Mouse (Mus musculus) frontal cortex, adult 2 months (tissue): Measurements from ENCODE around the gene Fen1. TPM values are rescaled to one million over a fixed set of nuclear protein-coding genes. Genes with fewer than 3 reads are reported as not detected.

Experiments
- DNase-seq, 2 experiments: peaks; one replicate each; pipeline ENCODE4 v3.0.0; 2022; ENCODE audit warnings: low spot score in 1 of 2; ENCODE audit errors: extremely low spot score in 1 of 2
- polyA plus RNA-seq: library from polyadenylated mRNA; depleted of rRNA; stranded (reverse); fragments of >200 nt; gene quantifications from 2 replicates; pipeline ENCODE4 v1.2.3, GENCODE M21; 2012; rRNA removed

Fen1 gene
- polyA plus RNA-seq: 11.2 and 13.9 TPM in 2 replicates

GRCm38 (mm10) chr19:10203848-10204615 is at the start of gene Fen1, which contains the start of gene Tmem258:
TSS of gene Fen1 (minus strand) at chr19:10204169.
TSS of gene Tmem258 (plus strand) at chr19:10204014.
- peak; percentile 85 to 94 for DNase-seq

DNA sequence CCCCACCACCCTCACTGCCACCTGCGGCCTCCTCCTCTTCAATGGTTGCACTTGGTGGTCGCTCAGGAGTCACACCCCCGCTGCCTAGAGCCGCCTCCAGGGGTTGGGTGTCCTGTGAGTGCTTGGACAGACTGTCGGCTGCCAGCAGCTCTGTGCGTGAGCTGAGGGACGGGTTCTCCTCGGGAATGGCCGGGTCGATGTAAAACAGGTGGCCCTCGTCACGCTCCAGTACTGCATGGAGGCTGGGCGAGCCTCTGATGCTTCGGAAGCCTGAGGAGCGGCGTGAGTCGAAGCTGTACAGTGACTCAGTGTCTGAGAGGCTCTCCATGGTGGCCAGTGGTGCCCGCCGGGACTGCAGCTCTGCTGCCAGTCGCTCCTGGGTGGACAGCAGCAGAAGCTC is 44.2 kb upstream of the Fen1 start:
- DNase-seq: no peak

GRCm38 (mm10) chr19:10247165-10247564 is 43.2 kb upstream of the Fen1 start:
- DNase-seq: no peak

DNA sequence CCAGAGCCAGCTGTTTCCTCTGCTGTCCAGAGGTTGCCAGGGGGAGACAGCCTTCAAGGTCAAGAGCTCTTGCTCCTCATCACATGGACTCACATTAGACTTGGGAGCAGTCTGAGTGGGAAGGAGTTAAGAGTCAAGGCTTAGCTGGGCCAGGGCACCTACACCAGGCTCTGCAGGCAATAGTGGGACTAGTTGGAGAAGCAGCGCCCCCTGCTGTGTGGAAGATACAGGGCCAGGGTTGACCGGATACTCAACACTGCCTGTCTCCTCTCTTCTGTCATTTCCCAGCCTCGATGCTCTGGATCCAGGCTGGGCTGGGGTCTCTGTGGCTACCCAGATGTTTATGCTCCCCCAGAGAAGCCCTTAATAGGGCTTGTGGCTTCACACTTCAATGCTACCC is 40.2 kb upstream of the Fen1 start:
- DNase-seq: peak in 1 of 2 experiments; percentile 76

GRCm38 (mm10) chr19:10242916-10243315 is 38.9 kb upstream of the Fen1 start:
- DNase-seq: no peak

GRCm38 (mm10) chr19:10240654-10241305 is 36.8 kb upstream of the Fen1 start, which contains the start of gene Myrf:
TSS of gene Myrf (minus strand) at chr19:10240748.
- peak in 1 of 2 experiments; percentile 77 for DNase-seq

GRCm38 (mm10) chr19:10239975-10240653 is 36.1 kb upstream of the Fen1 start:
- DNase-seq: no peak

DNA sequence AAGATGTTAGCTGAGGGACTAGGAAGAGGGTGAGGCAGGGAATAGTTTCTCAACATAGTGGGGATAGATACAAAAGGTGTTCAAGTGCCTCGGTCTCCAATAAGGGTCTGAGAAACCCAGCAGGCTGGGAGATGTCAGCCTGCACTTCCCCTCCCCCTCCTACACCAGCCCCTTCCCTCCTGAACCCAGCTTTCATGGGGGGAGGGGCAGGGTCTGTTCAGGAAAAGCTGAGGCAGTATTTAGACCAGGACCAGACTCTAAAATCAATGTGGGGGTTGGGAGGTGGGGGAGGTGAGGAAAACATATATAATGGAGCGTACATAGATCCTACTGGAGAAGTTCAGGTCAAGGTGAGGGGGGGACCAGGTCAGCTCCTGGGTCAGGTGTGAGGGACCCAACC is 35.5 kb upstream of the Fen1 start:
- DNase-seq: no peak

GRCm38 (mm10) chr19:10238477-10238876 is 34.5 kb upstream of the Fen1 start:
- DNase-seq: no peak

- no peak for DNase-seq
Measured at GRCm38 (mm10) chr19:10235784-10236565, 32.0 kb upstream of the Fen1 start.

GRCm38 (mm10) chr19:10232327-10233017 is 28.5 kb upstream of the Fen1 start:
- DNase-seq: peak in 1 of 2 experiments; percentile 35

DNA sequence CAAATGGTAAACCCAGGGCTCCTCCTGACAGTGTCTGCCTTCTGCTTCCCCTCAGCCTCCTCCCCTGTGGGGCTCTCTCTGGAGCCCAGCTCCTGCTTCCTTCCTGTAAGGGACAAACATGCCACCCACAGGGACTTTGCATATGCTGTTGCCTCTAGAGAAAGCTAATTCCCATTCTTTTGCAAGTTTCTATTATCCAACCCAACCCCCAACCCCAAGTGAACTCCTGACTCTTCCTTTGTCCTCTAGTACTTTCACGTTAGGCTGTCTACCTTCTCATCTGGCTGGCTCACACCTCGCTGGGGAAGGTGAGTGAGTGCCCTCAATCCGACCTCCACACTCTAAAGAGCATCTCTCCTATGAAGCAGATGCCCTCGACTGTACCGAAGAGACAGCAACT is 27.9 kb upstream of the Fen1 start:
- DNase-seq: no peak

GRCm38 (mm10) chr19:10231016-10231415 is 27.0 kb upstream of the Fen1 start:
- no peak for DNase-seq

DNA sequence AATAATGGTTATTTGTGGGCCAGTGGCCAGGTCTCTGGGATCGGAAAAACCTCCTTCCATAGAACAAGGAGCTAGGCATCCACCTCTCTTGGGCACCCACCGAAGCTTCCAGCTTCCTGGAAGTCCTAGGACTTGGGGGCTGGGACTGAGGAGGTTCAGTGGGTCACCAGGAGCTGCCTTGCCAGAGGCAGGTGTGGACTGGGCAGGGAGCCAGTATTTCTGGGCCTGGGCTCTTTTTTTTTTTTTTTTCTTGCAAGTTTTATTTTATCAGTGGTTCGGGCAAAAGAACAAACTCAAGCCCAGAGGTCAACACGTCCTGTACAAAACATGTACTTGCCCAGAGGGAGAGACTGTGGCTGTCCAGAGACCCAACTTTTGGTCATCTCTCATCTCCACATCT is 21.8 kb upstream of the Fen1 start:
- DNase-seq: no peak

- DNase-seq: no peak
Measured at GRCm38 (mm10) chr19:10224637-10225453, 20.9 kb upstream of the Fen1 start.

DNA sequence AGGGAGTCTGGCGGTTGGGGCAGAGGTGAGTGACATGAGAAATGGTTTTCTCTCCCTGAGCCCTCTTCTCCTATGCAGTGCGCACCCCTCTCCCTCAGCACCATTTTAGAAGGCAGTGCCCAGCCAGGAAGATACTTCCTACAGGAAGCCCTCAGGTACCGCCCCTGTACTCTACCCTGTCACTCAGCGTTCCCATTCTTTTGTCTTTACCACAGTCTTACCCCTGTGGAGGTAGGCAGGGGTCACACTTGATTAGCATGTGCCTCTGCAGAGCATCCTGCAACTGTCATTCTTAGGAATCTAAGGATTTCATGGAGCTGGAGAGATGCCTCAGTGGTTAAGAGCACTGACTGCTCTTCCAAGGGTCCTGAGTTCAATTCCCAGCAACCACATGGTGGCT is 19.6 kb upstream of the Fen1 start:
- no peak for DNase-seq

DNA sequence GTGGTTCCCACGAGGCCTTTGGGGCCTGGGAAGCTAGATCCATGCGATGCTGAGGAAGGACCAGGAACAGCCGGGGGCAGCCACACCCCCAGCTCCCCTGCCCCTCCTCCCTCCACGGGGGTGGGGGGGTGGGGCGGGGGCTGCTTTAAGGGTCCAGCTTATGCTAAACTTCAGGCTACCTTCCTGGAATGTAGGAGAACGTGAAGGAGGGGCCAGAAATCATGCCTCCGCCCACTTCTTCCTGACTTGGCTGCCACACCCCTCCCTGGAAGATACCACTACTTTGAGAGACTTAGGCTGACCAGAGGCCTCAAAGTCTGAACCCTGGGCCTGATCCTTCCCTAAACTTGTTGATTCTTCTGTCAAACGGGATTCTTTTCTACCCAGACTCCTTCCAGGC is 18.7 kb upstream of the Fen1 start:
- no peak for DNase-seq

GRCm38 (mm10) chr19:10221585-10221984 is 17.6 kb upstream of the Fen1 start:
- no peak for DNase-seq

- DNase-seq: no peak
Measured at GRCm38 (mm10) chr19:10219593-10219992, 15.6 kb upstream of the Fen1 start.
